Mouse (Mus musculus) C2C12 (cell line): Measurements from ENCODE around the gene Gm17455. TPM values are rescaled to one million over a fixed set of nuclear protein-coding genes. Genes with fewer than 3 reads are reported as not detected.

Source experiments
- H3K27me3 ChIP-seq: one replicate; pipeline ENCODE4 v1.6.1; 2011; ENCODE audit not compliant: control insufficient read depth, insufficient read depth, insufficient read length
- H3K36me3 ChIP-seq: one replicate; pipeline ENCODE4 v1.6.1; 2011; ENCODE audit not compliant: control insufficient read depth, insufficient read depth
- H3K4me3 ChIP-seq: one replicate; pipeline ENCODE4 v1.5.1; 2011; ENCODE audit warnings: mild to moderate bottlenecking, control low read depth; ENCODE audit not compliant: poor library complexity, insufficient read depth, severe bottlenecking
- H3K79me2 ChIP-seq: one replicate; pipeline ENCODE4 v1.6.1; 2011; ENCODE audit not compliant: control insufficient read depth, insufficient read depth
- H3K79me3 ChIP-seq: one replicate; pipeline ENCODE4 v1.6.1; 2011; ENCODE audit warnings: low read depth, control low read depth
- H3ac ChIP-seq: one replicate; pipeline ENCODE3; 2011; ENCODE audit warnings: low read depth; ENCODE audit not compliant: control insufficient read depth, insufficient read length
- CEBPB ChIP-seq: IDR thresholded peaks from one replicate; pipeline ENCODE4 v1.6.1; 2011; ENCODE audit warnings: low read depth, mild to moderate bottlenecking, control low read depth, moderate library complexity
- CTCF ChIP-seq: IDR thresholded peaks from one replicate; pipeline ENCODE4 v1.5.1; 2011; ENCODE audit not compliant: control insufficient read depth, insufficient read depth, insufficient read length
- FOSL1 ChIP-seq: IDR thresholded peaks from one replicate; pipeline ENCODE4 v1.8.0; 2011; ENCODE audit warnings: mild to moderate bottlenecking, low read length; ENCODE audit not compliant: poor library complexity, insufficient read depth, severe bottlenecking
- MAX ChIP-seq: IDR thresholded peaks from one replicate; pipeline ENCODE4 v1.6.1; 2011; ENCODE audit warnings: mild to moderate bottlenecking, control low read depth
- MYOD1 ChIP-seq: IDR thresholded peaks from one replicate; pipeline ENCODE4 v1.6.1; 2011; ENCODE audit warnings: low read depth; ENCODE audit not compliant: control insufficient read depth, insufficient read length
- MYOG ChIP-seq: IDR thresholded peaks from one replicate; pipeline ENCODE4 v1.6.1; 2011; ENCODE audit not compliant: control insufficient read depth, insufficient read length; ENCODE audit errors: extremely low read depth
- USF1 ChIP-seq: IDR thresholded peaks from one replicate; pipeline ENCODE4 v1.6.1; 2011; ENCODE audit warnings: low read depth, mild to moderate bottlenecking, control low read depth, moderate library complexity
- polyA plus RNA-seq: library from polyadenylated mRNA; unstranded; fragments of >200 nt; fragmentation: generic; extraction: Trizol; gene quantifications from one replicate; pipeline ENCODE4 v1.2.1, GENCODE M21; 2012; ENCODE audit warnings: missing spikeins

The Gm17455 gene
- polyA plus RNA-seq, 1 experiment: not detected

DNA sequence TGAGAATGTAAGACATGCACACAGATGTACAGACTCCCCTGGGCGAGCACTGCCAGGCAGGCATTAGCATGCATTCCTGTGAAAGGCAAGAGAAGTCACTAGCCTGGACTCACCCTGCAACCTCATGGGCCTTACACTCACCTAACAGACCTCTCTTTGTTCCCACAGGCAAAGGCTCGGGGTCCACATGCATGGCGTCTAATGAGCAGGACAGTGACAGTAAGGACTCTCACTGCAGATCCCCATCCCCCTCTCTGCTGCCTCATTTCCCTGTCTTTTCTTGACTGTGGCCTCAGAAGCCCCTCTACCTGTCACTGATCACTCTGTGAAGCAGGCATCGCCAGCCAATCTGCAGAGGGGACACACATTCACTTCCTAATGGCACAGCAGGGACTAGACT lies 40.8 kb upstream of the Gm17455 start:
- H3ac ChIP-seq: no peak overlapping the region
- TF ChIP-seq USF1 (no peak), CTCF (no peak), FOSL1 (no peak), MYOG (no peak), CEBPB (no peak), MAX (no peak), MYOD1 (no peak)

GRCm38 (mm10) chr10:60361615-60362309 lies 37.8 kb upstream of the Gm17455 start:
- Histone ChIP-seq H3K36me3 (no peaks in the 10 kb centered on the region), H3ac (no peak overlapping the region), H3K4me3 (no peak overlapping the region), H3K79me2 (no peaks in the 10 kb centered on the region), H3K79me3 (no peaks in the 10 kb centered on the region), H3K27me3 (no peaks in the 10 kb centered on the region)
- no peak for TF ChIP-seq MYOD1
- TF ChIP-seq FOSL1: no peak
- no peak for TF ChIP-seq CTCF

More for the DNA sequence above, 40.8 kb upstream of the Gm17455 start:
- Histone ChIP-seq H3K4me3 (no peak overlapping the region), H3K79me3 (no peaks in the 10 kb centered on the region), H3K36me3 (no peaks in the 10 kb centered on the region), H3K27me3 (no peaks in the 10 kb centered on the region), H3K79me2 (no peaks in the 10 kb centered on the region)

- Histone ChIP-seq H3K79me3 (no peaks in the 10 kb centered on the region), H3K4me3 (no peak overlapping the region), H3K36me3 (no peaks in the 10 kb centered on the region), H3K79me2 (no peaks in the 10 kb centered on the region), H3ac (no peak overlapping the region), H3K27me3 (no peaks in the 10 kb centered on the region)
- TF ChIP-seq MAX (no peak), FOSL1 (no peak), USF1 (no peak), CEBPB (no peak), CTCF (no peak), MYOD1 (no peak), MYOG (no peak)
These were observed 37.3 kb upstream of the Gm17455 start for GRCm38 (mm10) chr10:60362310-60362628.

GRCm38 (mm10) chr10:60363426-60363825 lies 36.1 kb upstream of the Gm17455 start:
- H3K4me3 ChIP-seq: no peak overlapping the region

DNA sequence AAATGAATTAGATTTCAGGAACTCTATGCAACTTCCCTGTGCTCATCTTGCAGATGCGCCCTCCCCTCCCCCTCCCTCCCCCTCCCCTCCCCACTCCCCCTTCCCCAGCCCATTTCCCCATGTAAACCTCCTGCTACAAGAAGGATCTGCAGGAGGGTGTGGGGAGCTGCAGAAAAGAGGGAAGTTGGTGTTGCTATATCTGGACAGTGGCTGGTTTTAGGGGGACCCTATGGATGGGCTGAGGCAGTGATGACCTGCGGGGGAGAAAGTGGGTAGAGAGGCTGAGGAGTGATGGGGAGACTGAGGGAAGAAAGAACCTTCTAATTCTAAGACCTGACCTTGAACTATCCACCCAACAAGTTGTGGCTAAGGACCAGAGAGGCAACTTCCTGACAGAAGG lies 32.4 kb upstream of the Gm17455 start:
- no peaks in the 10 kb centered on the region for H3K36me3 ChIP-seq
- H3K79me3 ChIP-seq: no peaks in the 10 kb centered on the region
- no peak overlapping the region for H3K4me3 ChIP-seq
- H3K27me3 ChIP-seq: no peaks in the 10 kb centered on the region
- TF ChIP-seq USF1 (no peak), CTCF (no peak), CEBPB (no peak), FOSL1 (no peak), MYOD1 (no peak), MAX (no peak), MYOG (no peak)
- no peak overlapping the region for H3ac ChIP-seq
- no peaks in the 10 kb centered on the region for H3K79me2 ChIP-seq

More at GRCm38 (mm10) chr10:60363426-60363825, 36.1 kb upstream of the Gm17455 start:
- Histone ChIP-seq H3K27me3 (no peaks in the 10 kb centered on the region), H3ac (no peak overlapping the region), H3K79me3 (no peaks in the 10 kb centered on the region), H3K36me3 (no peaks in the 10 kb centered on the region), H3K79me2 (no peaks in the 10 kb centered on the region)
- TF ChIP-seq USF1: no peak
- TF ChIP-seq CTCF: no peak
- TF ChIP-seq MYOD1: no peak
- TF ChIP-seq CEBPB: no peak
- no peak for TF ChIP-seq MAX
- no peak for TF ChIP-seq MYOG
- TF ChIP-seq FOSL1: no peak

DNA sequence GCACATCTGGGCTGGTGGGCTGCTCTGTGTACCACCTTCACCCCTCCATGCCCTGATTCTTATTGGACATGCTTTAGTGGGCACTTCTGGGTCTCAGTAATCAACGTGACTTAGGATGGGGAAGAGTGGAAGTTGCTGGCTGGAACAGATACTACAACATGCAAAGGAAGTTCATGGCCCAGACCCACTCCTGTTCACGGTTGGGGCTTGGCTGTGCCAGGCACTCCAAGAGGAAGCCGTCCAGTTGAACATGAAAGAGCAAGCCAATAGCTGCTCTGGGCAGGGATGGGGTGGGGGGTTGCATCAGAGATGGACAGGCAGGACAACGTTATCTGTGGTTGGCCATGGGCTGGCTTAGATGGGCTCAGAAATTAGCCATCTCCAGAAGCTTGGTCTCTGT lies 31.6 kb upstream of the Gm17455 start:
- no peaks in the 10 kb centered on the region for H3K27me3 ChIP-seq

More for the DNA sequence above, 31.6 kb upstream of the Gm17455 start:
- no peaks in the 10 kb centered on the region for H3K79me3 ChIP-seq
- H3K36me3 ChIP-seq: no peaks in the 10 kb centered on the region
- no peak overlapping the region for H3K4me3 ChIP-seq
- no peaks in the 10 kb centered on the region for H3K79me2 ChIP-seq
- H3ac ChIP-seq: no peak overlapping the region
- TF ChIP-seq CTCF: no peak
